Mouse (Mus musculus): ENCODE results near the gene Psmb5. TPM values are rescaled to one million over a fixed set of nuclear protein-coding genes. Genes with fewer than 3 reads are reported as not detected.

Gene Psmb5
- polyA plus RNA-seq, 2 experiments, result 111 to 205 TPM

GRCm38 (mm10) chr14:54640121-54640520 is 22.3 kb upstream of the Psmb5 start:
- no peaks in the 10 kb centered on the region for H3K4me1 ChIP-seq (replicated peaks; ENCODE audit: control insufficient read depth in 2 of 2, insufficient read depth in 2 of 2, low read length in 1 of 2)
- H3K9me3 ChIP-seq (ENCODE audit: control insufficient read depth, low read length), result no peaks in the 10 kb centered on the region
- peaks cover 30% of the 10 kb centered on the region for H3K36me3 ChIP-seq (replicated peaks; ENCODE audit: control insufficient read depth, insufficient read depth, low read depth)
- H3K9ac ChIP-seq (replicated peaks), result no peak overlapping the region
- ATAC-seq (ENCODE audit: insufficient read depth) (no peak), DNase-seq (ENCODE audit: low read depth in 3 of 3, low spot score in 3 of 3) (no peak)
- H3K27ac ChIP-seq, result no peak overlapping the region
- TF ChIP-seq EP300 (IDR thresholded peaks at IDR 0.05; ENCODE audit: low read depth) (no peak), CTCF (IDR thresholded peaks at IDR 0.05; ENCODE audit: low read depth) (no peak)
- H3K4me3 ChIP-seq (ENCODE audit: insufficient read depth in 1 of 2, low read depth in 2 of 2, low read length in 2 of 2), result no peak overlapping the region
- WGBS (ENCODE audit: insufficient replicate concordance), result 49% methylated on average over 4 of the region's 4 CpGs
- peaks cover 3% of the 10 kb centered on the region; the same call in 1 of the 2 replicates for H3K27me3 ChIP-seq (ENCODE audit: control insufficient read depth, insufficient read depth, low read length)
- H3K4me2 ChIP-seq (ENCODE audit: low read depth), result no peak overlapping the region

GRCm38 (mm10) chr14:54638210-54638609 is 20.4 kb upstream of the Psmb5 start:
- ATAC-seq (ENCODE audit: insufficient read depth), result no peak

GRCm38 (mm10) chr14:54636954-54637353 is 19.1 kb upstream of the Psmb5 start:
- H3K4me1 ChIP-seq (replicated peaks; ENCODE audit: control insufficient read depth in 2 of 2, insufficient read depth in 2 of 2, low read length in 1 of 2), result no peaks in the 10 kb centered on the region
- H3K36me3 ChIP-seq (replicated peaks; ENCODE audit: control insufficient read depth, insufficient read depth, low read depth), result no peaks in the 10 kb centered on the region
- no peak overlapping the region for H3K9ac ChIP-seq (replicated peaks)
- H3K27ac ChIP-seq, result no peak overlapping the region
- H3K4me2 ChIP-seq (ENCODE audit: low read depth), result no peak overlapping the region
- no peak overlapping the region for H3K4me3 ChIP-seq (ENCODE audit: insufficient read depth in 1 of 2, low read depth in 2 of 2, low read length in 2 of 2)
- peaks cover 3% of the 10 kb centered on the region; the same call in 1 of the 2 replicates for H3K27me3 ChIP-seq (ENCODE audit: control insufficient read depth, insufficient read depth, low read length)
- WGBS (ENCODE audit: insufficient replicate concordance), result 42% methylated on average over 8 of the region's 8 CpGs
- H3K9me3 ChIP-seq (ENCODE audit: control insufficient read depth, low read length), result no peaks in the 10 kb centered on the region
- DNase-seq (ENCODE audit: low read depth in 3 of 3, low spot score in 3 of 3) (no peak), ATAC-seq (ENCODE audit: insufficient read depth) (no peak)
- no peak for TF ChIP-seq EP300 (IDR thresholded peaks at IDR 0.05; ENCODE audit: low read depth)
- peak; percentile 94 for TF ChIP-seq CTCF (IDR thresholded peaks at IDR 0.05; ENCODE audit: low read depth)

More at GRCm38 (mm10) chr14:54638210-54638609, 20.4 kb upstream of the Psmb5 start:
- H3K9ac ChIP-seq (replicated peaks), result no peak overlapping the region
- peaks cover 3% of the 10 kb centered on the region; the same call in 1 of the 2 replicates for H3K27me3 ChIP-seq (ENCODE audit: control insufficient read depth, insufficient read depth, low read length)
- H3K9me3 ChIP-seq (ENCODE audit: control insufficient read depth, low read length), result no peaks in the 10 kb centered on the region
- H3K4me3 ChIP-seq (ENCODE audit: insufficient read depth in 1 of 2, low read depth in 2 of 2, low read length in 2 of 2), result no peak overlapping the region
- H3K27ac ChIP-seq, result no peak overlapping the region
- DNase-seq (ENCODE audit: low read depth in 3 of 3, low spot score in 3 of 3), result no peak
- H3K36me3 ChIP-seq (replicated peaks; ENCODE audit: control insufficient read depth, insufficient read depth, low read depth), result peaks cover 11% of the 10 kb centered on the region
- no peaks in the 10 kb centered on the region for H3K4me1 ChIP-seq (replicated peaks; ENCODE audit: control insufficient read depth in 2 of 2, insufficient read depth in 2 of 2, low read length in 1 of 2)
- 59% methylated on average over 5 of the region's 5 CpGs for WGBS (ENCODE audit: insufficient replicate concordance)
- TF ChIP-seq CTCF (IDR thresholded peaks at IDR 0.05; ENCODE audit: low read depth) (no peak), EP300 (IDR thresholded peaks at IDR 0.05; ENCODE audit: low read depth) (no peak)
- no peak overlapping the region for H3K4me2 ChIP-seq (ENCODE audit: low read depth)

- Histone ChIP-seq H3K27ac (no peak overlapping the region), H3K27me3 (ENCODE audit: control insufficient read depth, insufficient read depth, low read length) (no peaks in the 10 kb centered on the region), H3K4me2 (ENCODE audit: low read depth) (no peak overlapping the region), H3K9ac (replicated peaks) (no peak overlapping the region), H3K36me3 (replicated peaks; ENCODE audit: control insufficient read depth, insufficient read depth, low read depth) (no peaks in the 10 kb centered on the region), H3K9me3 (ENCODE audit: control insufficient read depth, low read length) (no peaks in the 10 kb centered on the region), H3K4me1 (replicated peaks; ENCODE audit: control insufficient read depth in 2 of 2, insufficient read depth in 2 of 2, low read length in 1 of 2) (no peaks in the 10 kb centered on the region), H3K4me3 (ENCODE audit: insufficient read depth in 1 of 2, low read depth in 2 of 2, low read length in 2 of 2) (no peak overlapping the region)
- ATAC-seq (ENCODE audit: insufficient read depth) (no peak), DNase-seq (ENCODE audit: low read depth in 3 of 3, low spot score in 3 of 3) (no peak)
- WGBS (ENCODE audit: insufficient replicate concordance), result 62% methylated on average over 4 of the region's 4 CpGs
- TF ChIP-seq EP300 (IDR thresholded peaks at IDR 0.05; ENCODE audit: low read depth) (no peak), CTCF (IDR thresholded peaks at IDR 0.05; ENCODE audit: low read depth) (peak; percentile 39)
These were observed 16.4 kb upstream of the Psmb5 start for GRCm38 (mm10) chr14:54634182-54634581.

GRCm38 (mm10) chr14:54632252-54632651 is 14.4 kb upstream of the Psmb5 start:
- no peak overlapping the region for H3K4me3 ChIP-seq (ENCODE audit: insufficient read depth in 1 of 2, low read depth in 2 of 2, low read length in 2 of 2)
- no peak for DNase-seq (ENCODE audit: low read depth in 3 of 3, low spot score in 3 of 3)
- no peak for ATAC-seq (ENCODE audit: insufficient read depth)
- no peaks in the 10 kb centered on the region for H3K9me3 ChIP-seq (ENCODE audit: control insufficient read depth, low read length)
- H3K27me3 ChIP-seq (ENCODE audit: control insufficient read depth, insufficient read depth, low read length), result no peaks in the 10 kb centered on the region
- H3K36me3 ChIP-seq (replicated peaks; ENCODE audit: control insufficient read depth, insufficient read depth, low read depth), result no peaks in the 10 kb centered on the region
- H3K27ac ChIP-seq, result no peak overlapping the region
- H3K4me2 ChIP-seq (ENCODE audit: low read depth), result no peak overlapping the region
- H3K4me1 ChIP-seq (replicated peaks; ENCODE audit: control insufficient read depth in 2 of 2, insufficient read depth in 2 of 2, low read length in 1 of 2), result no peaks in the 10 kb centered on the region
- no peak overlapping the region for H3K9ac ChIP-seq (replicated peaks)
- 88% methylated on average over 37 of the region's 37 CpGs for WGBS (ENCODE audit: insufficient replicate concordance)
- no peak for TF ChIP-seq CTCF (IDR thresholded peaks at IDR 0.05; ENCODE audit: low read depth)
- no peak for TF ChIP-seq EP300 (IDR thresholded peaks at IDR 0.05; ENCODE audit: low read depth)
